Mouse (Mus musculus) E14TG2a.4 (cell line): ENCODE results near the gene Plppr5.

Experiments used
- CTCF ChIP-seq: conservative IDR thresholded peaks from 2 replicates; pipeline ENCODE4 v1.5.1; 2014; ENCODE audit warnings: low read length
- NANOG ChIP-seq: IDR thresholded peaks from 2 replicates; pipeline ENCODE4 v1.6.1; 2014; ENCODE audit warnings: borderline replicate concordance, low read length, mixed read lengths
- POU5F1 ChIP-seq: IDR thresholded peaks from 2 replicates; pipeline ENCODE4 v1.6.1; 2014; ENCODE audit warnings: low read length, borderline replicate concordance

- TF ChIP-seq CTCF (no peak), POU5F1 (no peak), NANOG (no peak)
Measured at GRCm38 (mm10) chr3:117550526-117550925, 24.1 kb upstream of the Plppr5 start.
